Mouse (Mus musculus) heart, embryonic 11.5 days (tissue): ENCODE measurements at regions not wholly inside any gene's neighbourhood (a gene's known extent, or its start where the extent isn't known, plus 50 kb on each side); places are given as distances from the start of the nearest gene placed in this dataset.

ENCODE experiments used
- ATAC-seq: fragments of 200-750 bp; cut with Nextera tagmentation; replicated peaks from 2 replicates; pipeline ENCODE4 v1.8.0; 2017; ENCODE audit warnings: moderate library complexity; ENCODE audit not compliant: insufficient number of reproducible peaks, low FRiP score, low TSS enrichment
- H3K27ac ChIP-seq: fragments of 300-500 bp; sonication (generic); 2 replicates; pipeline ENCODE4 v1.5.1; 2014; ENCODE audit warnings: mild to moderate bottlenecking, low read depth, low read length
- H3K27me3 ChIP-seq: fragments of 300-500 bp; sonication (generic); 2 replicates; pipeline ENCODE4 v1.6.1; 2014; ENCODE audit warnings: mild to moderate bottlenecking, low read length, mixed read lengths; ENCODE audit not compliant: control insufficient read depth, insufficient read depth
- H3K36me3 ChIP-seq: fragments of 300-500 bp; sonication (generic); 2 replicates; pipeline ENCODE4 v1.6.1; 2014; ENCODE audit warnings: mild to moderate bottlenecking, low read length, moderate library complexity, mixed read lengths; ENCODE audit not compliant: control insufficient read depth, insufficient read depth
- H3K4me1 ChIP-seq: fragments of 300-500 bp; sonication (generic); 2 replicates; pipeline ENCODE4 v1.6.1; 2014; ENCODE audit warnings: low read length; ENCODE audit not compliant: control insufficient read depth, insufficient read depth
- H3K4me2 ChIP-seq: fragments of 300-500 bp; sonication (generic); 2 replicates; pipeline ENCODE4 v1.6.1; 2014; ENCODE audit warnings: mild to moderate bottlenecking, moderate library complexity
- H3K4me3 ChIP-seq: fragments of 300-500 bp; sonication (generic); 2 replicates; pipeline ENCODE4 v1.5.1; 2014; ENCODE audit warnings: low read depth, low read length
- H3K9ac ChIP-seq: fragments of 300-500 bp; sonication (generic); 2 replicates; pipeline ENCODE4 v1.6.1; 2014; ENCODE audit warnings: mild to moderate bottlenecking, low read depth, low read length, moderate library complexity
- H3K9me3 ChIP-seq: fragments of 300-500 bp; sonication (generic); replicated peaks from 2 replicates; pipeline ENCODE4 v1.6.1; 2016; ENCODE audit warnings: low read length; ENCODE audit not compliant: control insufficient read depth
- WGBS: fragments of 180-500 bp; shearing (Covaris S2); extraction: QIAGEN DNeasy Blood & Tissue Kit; methylation state at CpG from one replicate; pipeline ENCODE4 v1.1.7; 2014; ENCODE audit not compliant: insufficient replicate concordance; 5-methylcytosine and 5-hydroxymethylcytosine counted together

GRCm38 (mm10) chr14:120154413-120154812 is 112.2 kb upstream of the Oxgr1 start:
- H3K4me2 ChIP-seq, result no peak overlapping the region
- no peak overlapping the region for H3K9ac ChIP-seq
- H3K9me3 ChIP-seq, result no peaks in the 10 kb centered on the region
- no peaks in the 10 kb centered on the region for H3K27me3 ChIP-seq
- no peak for ATAC-seq
- no peaks in the 10 kb centered on the region for H3K36me3 ChIP-seq
- 53% methylated on average over 7 of the region's 7 CpGs for WGBS
- H3K27ac ChIP-seq, result no peak overlapping the region
- no peak overlapping the region for H3K4me3 ChIP-seq
- H3K4me1 ChIP-seq, result peaks cover 10% of the 10 kb centered on the region; the same call in 1 of the 2 replicates

DNA sequence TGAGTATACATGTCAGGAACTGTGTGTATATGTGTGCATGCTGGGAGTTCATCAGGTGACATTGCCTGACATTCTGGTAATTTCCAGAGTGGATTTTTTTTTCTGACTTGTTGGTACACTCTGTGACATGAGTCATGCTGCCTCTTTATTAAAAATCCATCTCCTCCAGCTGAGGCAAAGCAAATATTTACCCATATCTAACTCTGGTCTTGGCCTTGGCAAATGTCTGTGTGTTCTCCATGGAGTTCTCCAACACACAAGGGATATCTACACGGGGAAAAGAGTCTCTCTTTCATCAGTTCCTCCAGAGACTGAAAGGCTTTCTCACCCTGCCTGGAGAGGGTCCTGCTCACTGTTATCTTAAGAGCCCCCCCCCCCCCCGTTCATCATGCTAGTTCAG is 111.3 kb upstream of the Mbnl2 start:
- 46% methylated on average over 2 of the region's 2 CpGs for WGBS
- no peaks in the 10 kb centered on the region for H3K36me3 ChIP-seq
- no peaks in the 10 kb centered on the region for H3K9me3 ChIP-seq

GRCm38 (mm10) chr14:120165496-120166045 is 109.9 kb upstream of the Mbnl2 start:
- Histone ChIP-seq H3K36me3 (no peaks in the 10 kb centered on the region), H3K9ac (no peak overlapping the region), H3K27ac (no peak overlapping the region), H3K4me1 (no peaks in the 10 kb centered on the region), H3K4me3 (no peak overlapping the region), H3K27me3 (no peaks in the 10 kb centered on the region), H3K4me2 (no peak overlapping the region), H3K9me3 (no peaks in the 10 kb centered on the region)
- ATAC-seq, result no peak
- WGBS, result 71% methylated on average over 10 of the region's 10 CpGs

More for the DNA sequence above, 111.3 kb upstream of the Mbnl2 start:
- Histone ChIP-seq H3K4me1 (no peaks in the 10 kb centered on the region), H3K4me3 (no peak overlapping the region), H3K27me3 (no peaks in the 10 kb centered on the region), H3K27ac (no peak overlapping the region), H3K9ac (no peak overlapping the region), H3K4me2 (no peak overlapping the region)
- no peak for ATAC-seq

DNA sequence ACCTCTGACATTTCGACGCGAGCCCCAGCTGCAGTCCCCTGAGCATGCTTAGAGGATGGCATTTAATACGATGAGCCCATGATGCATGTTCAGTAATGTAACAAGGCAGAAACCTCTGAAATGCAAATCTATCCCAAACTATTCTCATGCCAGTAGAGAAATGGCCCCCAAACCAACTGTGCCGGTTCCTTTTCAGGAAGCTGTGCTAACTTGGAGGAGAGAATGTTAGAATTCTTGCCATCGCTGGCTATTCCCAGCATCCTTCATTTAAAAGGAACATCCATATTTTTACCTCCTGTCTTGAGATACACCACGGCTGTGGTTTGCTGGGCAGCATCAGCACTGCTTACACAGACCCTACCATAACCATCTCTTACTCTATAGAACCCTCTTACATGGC is 104.7 kb upstream of the Mbnl2 start:
- Histone ChIP-seq H3K4me3 (no peak overlapping the region), H3K9me3 (no peaks in the 10 kb centered on the region), H3K4me1 (no peaks in the 10 kb centered on the region), H3K27me3 (no peaks in the 10 kb centered on the region), H3K27ac (no peak overlapping the region), H3K9ac (no peak overlapping the region), H3K4me2 (no peak overlapping the region), H3K36me3 (no peaks in the 10 kb centered on the region)
- 92% methylated on average over 7 of the region's 7 CpGs for WGBS
- ATAC-seq, result no peak

DNA sequence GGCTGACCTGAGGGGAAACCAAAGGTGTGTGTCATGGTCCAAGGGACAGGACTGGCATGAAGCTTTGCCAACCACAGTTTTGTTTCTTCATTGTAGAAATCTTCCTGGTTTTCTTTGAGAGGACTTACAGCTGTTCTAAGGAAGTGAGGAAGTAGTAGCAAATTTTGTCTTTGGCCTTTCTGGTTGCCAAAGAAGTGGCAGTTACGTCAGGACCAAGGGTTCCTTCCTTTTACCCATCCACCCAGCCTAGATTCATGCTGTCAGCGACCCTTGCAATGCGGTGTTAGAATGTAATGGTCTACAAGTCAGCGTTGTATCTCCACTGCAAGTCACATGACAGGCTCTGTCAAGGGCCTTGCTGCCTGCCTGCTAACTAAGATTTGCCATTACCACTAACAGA is 103.4 kb upstream of the Mbnl2 start:
- Histone ChIP-seq H3K9me3 (no peaks in the 10 kb centered on the region), H3K27ac (no peak overlapping the region), H3K4me1 (no peaks in the 10 kb centered on the region), H3K4me3 (no peak overlapping the region), H3K36me3 (no peaks in the 10 kb centered on the region), H3K27me3 (no peaks in the 10 kb centered on the region), H3K9ac (no peak overlapping the region), H3K4me2 (no peak overlapping the region)
- 71% methylated on average over 4 of the region's 4 CpGs for WGBS
- no peak for ATAC-seq

DNA sequence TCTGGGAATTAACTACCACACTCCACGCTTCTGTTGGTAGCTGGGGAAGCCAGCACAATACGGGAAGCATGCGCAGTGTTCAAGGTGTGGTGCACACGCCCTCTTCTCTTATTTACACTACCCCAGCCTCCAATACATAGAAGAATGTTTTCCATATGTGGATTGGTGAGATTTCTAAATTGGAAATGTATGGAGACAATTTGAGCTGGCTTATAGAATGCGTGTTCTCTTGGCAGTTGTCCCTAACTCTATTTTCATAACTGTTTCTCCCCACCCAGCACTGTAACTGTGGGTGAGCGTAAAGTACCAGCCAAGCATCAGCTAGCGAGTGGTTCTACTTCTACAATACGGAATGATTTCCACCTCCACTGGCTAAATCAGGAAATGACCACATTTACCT is 102.6 kb upstream of the Mbnl2 start:
- Histone ChIP-seq H3K4me3 (no peak overlapping the region), H3K9ac (no peak overlapping the region), H3K36me3 (no peaks in the 10 kb centered on the region), H3K4me2 (no peak overlapping the region), H3K9me3 (no peaks in the 10 kb centered on the region), H3K4me1 (no peaks in the 10 kb centered on the region), H3K27ac (no peak overlapping the region), H3K27me3 (no peaks in the 10 kb centered on the region)
- WGBS, result 85% methylated on average over 8 of the region's 8 CpGs
- no peak for ATAC-seq

DNA sequence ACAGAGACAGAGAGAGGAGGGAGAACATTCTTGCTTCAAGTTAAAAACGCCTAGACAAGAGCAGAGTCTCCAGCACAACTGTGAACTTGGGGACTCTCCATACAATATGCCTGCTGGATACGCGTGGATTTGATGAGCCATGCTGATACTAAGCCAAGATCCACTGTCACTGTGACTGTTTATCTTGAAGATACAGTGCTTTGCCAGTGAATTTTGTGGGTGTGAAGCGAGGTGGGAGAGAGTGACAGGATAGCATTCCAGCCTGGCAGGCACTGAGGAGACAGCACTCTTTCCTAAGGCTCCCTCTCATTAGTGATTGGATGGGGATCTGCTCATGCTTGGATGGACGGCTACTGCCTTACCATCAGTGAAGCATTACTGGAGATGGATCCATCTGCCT is 100.9 kb upstream of the Mbnl2 start:
- no peak overlapping the region for H3K4me2 ChIP-seq
- H3K36me3 ChIP-seq, result no peaks in the 10 kb centered on the region
- no peaks in the 10 kb centered on the region for H3K4me1 ChIP-seq
- no peak for ATAC-seq
- H3K9me3 ChIP-seq, result no peaks in the 10 kb centered on the region
- H3K4me3 ChIP-seq, result no peak overlapping the region
- H3K27me3 ChIP-seq, result no peaks in the 10 kb centered on the region
- no peak overlapping the region for H3K9ac ChIP-seq
- WGBS, result 71% methylated on average over 5 of the region's 5 CpGs
- H3K27ac ChIP-seq, result no peak overlapping the region

GRCm38 (mm10) chr14:120195218-120195617 is 80.3 kb upstream of the Mbnl2 start:
- WGBS, result 51% methylated on average over 1 of the region's 1 CpGs
- ATAC-seq, result no peak
- Histone ChIP-seq H3K4me3 (no peak overlapping the region), H3K36me3 (no peaks in the 10 kb centered on the region), H3K4me1 (no peaks in the 10 kb centered on the region), H3K4me2 (no peak overlapping the region), H3K27ac (no peak overlapping the region), H3K9ac (no peak overlapping the region), H3K9me3 (no peaks in the 10 kb centered on the region), H3K27me3 (no peaks in the 10 kb centered on the region)

DNA sequence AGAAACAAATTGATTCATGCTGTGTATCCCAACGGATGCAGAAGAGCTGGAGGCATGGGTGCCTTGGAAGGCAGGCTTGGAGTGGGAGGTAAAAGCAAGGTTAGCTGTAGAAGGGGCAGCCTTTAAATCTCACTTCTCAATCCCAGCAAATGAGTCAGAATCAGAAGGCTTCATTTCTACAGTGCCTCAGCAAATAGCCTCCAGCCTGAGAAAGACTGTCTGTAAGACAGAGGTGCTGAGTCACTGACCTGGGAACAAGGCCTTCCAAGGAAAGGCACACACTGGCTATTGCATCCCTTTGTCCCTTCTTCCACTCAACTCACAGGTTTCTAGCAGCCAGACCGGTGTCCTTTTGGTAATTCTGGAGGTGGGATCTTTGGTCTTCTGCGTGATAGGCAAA is 63.7 kb upstream of the Mbnl2 start:
- no peaks in the 10 kb centered on the region for H3K9me3 ChIP-seq
- ATAC-seq, result no peak
- no peak overlapping the region for H3K4me3 ChIP-seq
- H3K27ac ChIP-seq, result no peak overlapping the region
- 61% methylated on average over 3 of the region's 3 CpGs for WGBS
- H3K4me1 ChIP-seq, result no peaks in the 10 kb centered on the region
- no peaks in the 10 kb centered on the region for H3K36me3 ChIP-seq
- no peaks in the 10 kb centered on the region for H3K27me3 ChIP-seq
- H3K4me2 ChIP-seq, result no peak overlapping the region
- no peak overlapping the region for H3K9ac ChIP-seq
